Mouse (Mus musculus) layer of hippocampus, adult 9-10 months (tissue): ENCODE results near the gene Gm4131.
"Not testable (repeated sequence)": the region's sequence is repeated elsewhere in the genome, so short reads cannot be mapped to it uniquely, and the experiment has no call there.

Experiments used
- DNase-seq: peaks from one replicate; pipeline ENCODE4 v3.0.0; 2022; ENCODE audit warnings: low spot score

Gene Gm4131

GRCm38 (mm10) chr14:62566821-62567220, at the start of gene Gm4131:
Gm4131 (minus strand) TSS chr14:62566921.
- DNase-seq = not testable (repeated sequence)

- no peak for DNase-seq
These were observed 43.2 kb upstream of the Gm4131 start for GRCm38 (mm10) chr14:62609904-62610303.

GRCm38 (mm10) chr14:62607791-62608196, 41.1 kb upstream of the Gm4131 start:
- DNase-seq = no peak

GRCm38 (mm10) chr14:62602869-62603268, 36.1 kb upstream of the Gm4131 start:
- no peak for DNase-seq

- DNase-seq = no peak
These were observed 35.5 kb upstream of the Gm4131 start for GRCm38 (mm10) chr14:62602271-62602670.

- DNase-seq = no peak
These were observed 33.4 kb upstream of the Gm4131 start for GRCm38 (mm10) chr14:62600109-62600522.

GRCm38 (mm10) chr14:62585338-62585737, 18.6 kb upstream of the Gm4131 start:
- no peak for DNase-seq

GRCm38 (mm10) chr14:62584637-62585036, 17.9 kb upstream of the Gm4131 start:
- DNase-seq = no peak

GRCm38 (mm10) chr14:62581768-62582167, 15.0 kb upstream of the Gm4131 start:
- no peak for DNase-seq

- no peak for DNase-seq
These were observed 14.2 kb upstream of the Gm4131 start for GRCm38 (mm10) chr14:62580945-62581344.

- no peak for DNase-seq
These were observed 9.1 kb upstream of the Gm4131 start for GRCm38 (mm10) chr14:62575862-62576261.

- DNase-seq = no peak
These were observed 8.2 kb upstream of the Gm4131 start for GRCm38 (mm10) chr14:62574906-62575305.

- no peak for DNase-seq
These were observed 6.7 kb upstream of the Gm4131 start for GRCm38 (mm10) chr14:62573454-62573853.

- no peak for DNase-seq
These were observed 3.6 kb upstream of the Gm4131 start for GRCm38 (mm10) chr14:62570299-62570698.

- no peak for DNase-seq
These were observed 2.7 kb upstream of the Gm4131 start for GRCm38 (mm10) chr14:62569463-62569862.

GRCm38 (mm10) chr14:62563679-62564078, 3.0 kb downstream of the Gm4131 start:
- no peak for DNase-seq

GRCm38 (mm10) chr14:62561875-62562748, 4.6 kb downstream of the Gm4131 start:
- DNase-seq = no peak

GRCm38 (mm10) chr14:62557111-62557510, 9.6 kb downstream of the Gm4131 start:
- DNase-seq = no peak

- no peak for DNase-seq
These were observed 10.6 kb downstream of the Gm4131 start for GRCm38 (mm10) chr14:62555840-62556810.

GRCm38 (mm10) chr14:62555309-62555829, 11.4 kb downstream of the Gm4131 start, which contains the start of gene Fam124a:
Fam124a (plus strand) TSS chr14:62555737.
- DNase-seq = no peak

- DNase-seq = no peak
These were observed 12.9 kb downstream of the Gm4131 start for GRCm38 (mm10) chr14:62553786-62554185.

- DNase-seq = no peak
These were observed 13.9 kb downstream of the Gm4131 start for GRCm38 (mm10) chr14:62552771-62553170.
